Mouse (Mus musculus) C2C12 (cell line): ENCODE results near the gene Strip1. TPM values are rescaled to one million over a fixed set of nuclear protein-coding genes. Genes with fewer than 3 reads are reported as not detected.
A peak's percentile ranks its signal among the peaks of the same experiment; 100 is the strongest.

Experiments used
- H3K27me3 ChIP-seq: one replicate; pipeline ENCODE4 v1.6.1; 2011; ENCODE audit not compliant: control insufficient read depth, insufficient read depth, insufficient read length
- H3K36me3 ChIP-seq: one replicate; pipeline ENCODE4 v1.6.1; 2011; ENCODE audit not compliant: control insufficient read depth, insufficient read depth
- H3K4me3 ChIP-seq: one replicate; pipeline ENCODE4 v1.5.1; 2011; ENCODE audit warnings: mild to moderate bottlenecking, control low read depth; ENCODE audit not compliant: poor library complexity, insufficient read depth, severe bottlenecking
- H3K79me2 ChIP-seq: one replicate; pipeline ENCODE4 v1.6.1; 2011; ENCODE audit not compliant: control insufficient read depth, insufficient read depth
- H3K79me3 ChIP-seq: one replicate; pipeline ENCODE4 v1.6.1; 2011; ENCODE audit warnings: low read depth, control low read depth
- H3ac ChIP-seq: one replicate; pipeline ENCODE3; 2011; ENCODE audit warnings: low read depth; ENCODE audit not compliant: control insufficient read depth, insufficient read length
- MAX ChIP-seq: IDR thresholded peaks from one replicate; pipeline ENCODE4 v1.6.1; 2011; ENCODE audit warnings: mild to moderate bottlenecking, control low read depth
- USF1 ChIP-seq: IDR thresholded peaks from one replicate; pipeline ENCODE4 v1.6.1; 2011; ENCODE audit warnings: low read depth, mild to moderate bottlenecking, control low read depth, moderate library complexity
- polyA plus RNA-seq: library from polyadenylated mRNA; unstranded; fragments of >200 nt; fragmentation: generic; extraction: Trizol; gene quantifications from one replicate; pipeline ENCODE4 v1.2.1, GENCODE M21; 2012; ENCODE audit warnings: missing spikeins

The Strip1 gene
- polyA plus RNA-seq, 1 experiment, result 35.2 TPM

GRCm38 (mm10) chr3:107562591-107562990 is 68.9 kb downstream of the Strip1 start:
- no peak overlapping the region for H3ac ChIP-seq
- H3K4me3 ChIP-seq, result no peak overlapping the region
- no peaks in the 10 kb centered on the region for H3K36me3 ChIP-seq
- peaks cover 9% of the 10 kb centered on the region for H3K27me3 ChIP-seq
- no peaks in the 10 kb centered on the region for H3K79me3 ChIP-seq
- TF ChIP-seq USF1 (peak; percentile 28), MAX (no peak)
- H3K79me2 ChIP-seq, result no peaks in the 10 kb centered on the region

Other genes with a start within 250 kb of the Strip1 start
- gene Kcnc4, start 172.1 kb downstream of the Strip1 start, polyA plus RNA-seq, result not detected
- gene Slc6a17, start 113.7 kb downstream of the Strip1 start, polyA plus RNA-seq, result 3.2 TPM
- not detected for gene Ubl4b, start 76.6 kb downstream of the Strip1 start, polyA plus RNA-seq
- not detected for gene Alx3, start 36.7 kb downstream of the Strip1 start, polyA plus RNA-seq
- not detected for gene Gm10961, start 372 bp downstream of the Strip1 start, polyA plus RNA-seq
- gene Ahcyl1, start 64.9 kb upstream of the Strip1 start, polyA plus RNA-seq, result 72.1 TPM
- gene Csf1, start 128.8 kb upstream of the Strip1 start, polyA plus RNA-seq, result 169 TPM
- gene Eps8l3, start 245.5 kb upstream of the Strip1 start, polyA plus RNA-seq, result not detected